Mouse (Mus musculus): ENCODE results near the gene Hamp2.

- TF ChIP-seq CTCF (IDR thresholded peaks at IDR 0.05; ENCODE audit: low read depth, low read length), result no peak
- no peak for TF ChIP-seq EP300 (IDR thresholded peaks at IDR 0.05; ENCODE audit: insufficient read depth, low read depth, low read length)
- no peak for TF ChIP-seq POLR2A (IDR thresholded peaks at IDR 0.05; ENCODE audit: insufficient read depth, low read length)
Measured at GRCm38 (mm10) chr7:30908992-30909431, 15.5 kb downstream of the Hamp2 start.

All from ES-Bruce4 (cell line).